Mouse (Mus musculus) midbrain, embryonic 13.5 days (tissue): ENCODE data around the gene Dhx30. TPM values are rescaled to one million over a fixed set of nuclear protein-coding genes. Genes with fewer than 3 reads are reported as not detected.
A peak's percentile ranks its signal among the peaks of the same experiment; 100 is the strongest.
"Not testable (repeated sequence)": the region's sequence is repeated elsewhere in the genome, so short reads cannot be mapped to it uniquely, and the experiment has no call there.

ENCODE experiments used
- ATAC-seq: fragments of 200-750 bp; cut with Nextera tagmentation; 2 replicates; pipeline ENCODE4 v1.8.0; 2017; ENCODE audit warnings: mild to moderate bottlenecking, moderate TSS enrichment, moderate library complexity
- H3K27ac ChIP-seq: fragments of 300-500 bp; sonication (generic); 2 replicates; pipeline ENCODE4 v1.5.1; 2015; ENCODE audit warnings: inconsistent platforms, mild to moderate bottlenecking, moderate library complexity
- H3K27me3 ChIP-seq: fragments of 300-500 bp; sonication (generic); 2 replicates; pipeline ENCODE4 v1.6.1; 2015; ENCODE audit warnings: mild to moderate bottlenecking, inconsistent platforms
- H3K36me3 ChIP-seq: fragments of 300-500 bp; sonication (generic); 2 replicates; pipeline ENCODE4 v1.6.1; 2015; ENCODE audit warnings: mild to moderate bottlenecking, inconsistent platforms
- H3K4me1 ChIP-seq: fragments of 300-500 bp; sonication (generic); replicated peaks from 2 replicates; pipeline ENCODE4 v1.6.1; 2015; ENCODE audit warnings: inconsistent platforms
- H3K4me2 ChIP-seq: fragments of 300-500 bp; sonication (generic); replicated peaks from 2 replicates; pipeline ENCODE4 v1.6.1; 2015; ENCODE audit warnings: moderate library complexity, mild to moderate bottlenecking, inconsistent platforms
- H3K4me3 ChIP-seq: fragments of 300-500 bp; sonication (generic); replicated peaks from 2 replicates; pipeline ENCODE4 v1.5.1; 2015; ENCODE audit warnings: mild to moderate bottlenecking, inconsistent platforms
- H3K9ac ChIP-seq: fragments of 300-500 bp; sonication (generic); replicated peaks from 2 replicates; pipeline ENCODE4 v1.6.1; 2015; ENCODE audit warnings: mild to moderate bottlenecking, inconsistent platforms
- H3K9me3 ChIP-seq: fragments of 300-500 bp; sonication (generic); 2 replicates; pipeline ENCODE4 v1.6.1; 2016; ENCODE audit warnings: mild to moderate bottlenecking, inconsistent platforms
- WGBS: fragments of 180-500 bp; shearing (Covaris S2); methylation state at CpG from one replicate; pipeline ENCODE4 v1.1.7; 2015; 5-methylcytosine and 5-hydroxymethylcytosine counted together
- polyA plus RNA-seq: library from polyadenylated mRNA; unstranded; fragments of >200 nt; fragmentation: Nextera tagmentation; extraction: Ambion mirVana; gene quantifications from 2 replicates; pipeline ENCODE4 v1.2.1, GENCODE M21; 2015

Dhx30 gene
- polyA plus RNA-seq = 221 and 223 TPM in 2 replicates

DNA sequence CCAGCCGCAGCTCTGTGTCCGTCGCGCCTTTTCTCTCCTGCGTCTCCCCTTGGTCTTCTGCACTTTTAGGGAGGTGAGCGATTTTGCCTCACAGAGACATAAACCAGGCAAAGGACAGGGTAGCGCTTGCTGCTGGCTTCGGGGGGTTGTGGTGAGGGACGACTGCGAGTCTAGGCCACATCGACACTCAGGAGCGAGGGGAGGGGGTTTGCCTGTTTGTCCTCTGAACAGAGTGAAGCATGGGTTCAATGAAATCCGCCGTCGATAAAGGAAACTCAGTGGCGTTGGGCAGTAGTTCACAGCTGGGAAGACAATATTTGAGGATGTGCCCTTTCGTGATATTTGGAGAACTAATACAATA, at the start of gene Dhx30:
TSS of gene Dhx30 (minus strand) at position 52 of the 361 bp plus-strand sequence.
- Histone ChIP-seq H3K27ac (peak within 1 kb of the TSS; percentile 97), H3K4me3 (peak within 1 kb of the TSS; percentile 86), H3K4me1 (peaks cover 23% of the 10 kb centered on the region), H3K27me3 (no peaks in the 10 kb centered on the region), H3K4me2 (peak within 1 kb of the TSS; percentile 65), H3K9ac (peak within 1 kb of the TSS; percentile 92), H3K9me3 (no peaks in the 10 kb centered on the region), H3K36me3 (peaks cover 19% of the 10 kb centered on the region)
- 1% methylated on average over 17 of the region's 17 CpGs for WGBS
- peak; percentile 49 for ATAC-seq

DNA sequence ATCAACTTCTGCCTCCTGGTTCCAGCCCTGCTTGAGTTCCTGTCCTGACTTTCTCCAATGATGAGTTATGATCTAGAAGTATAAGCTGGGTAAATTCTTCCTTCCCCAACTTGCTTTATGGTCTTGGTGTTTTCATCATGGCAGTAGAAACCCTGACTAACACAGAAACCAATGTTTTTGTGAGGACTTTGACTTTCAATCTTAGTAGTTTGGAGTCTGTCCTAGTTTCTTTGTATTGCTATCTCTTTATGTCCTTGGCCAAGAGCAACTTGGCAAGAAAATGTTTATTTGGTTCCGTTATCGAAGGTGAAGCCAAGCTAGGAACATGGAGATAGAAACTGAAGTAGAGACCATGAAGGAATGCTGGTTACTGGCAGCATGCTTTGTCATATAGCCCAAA, 45.4 kb upstream of the Dhx30 start:
- Histone ChIP-seq H3K27me3 (no peaks in the 10 kb centered on the region), H3K4me3 (no peak overlapping the region), H3K9ac (no peak overlapping the region), H3K27ac (no peak overlapping the region), H3K4me1 (no peaks in the 10 kb centered on the region), H3K9me3 (no peaks in the 10 kb centered on the region), H3K36me3 (peaks cover 67% of the 10 kb centered on the region), H3K4me2 (no peak overlapping the region)
- no peak for ATAC-seq
- WGBS = 95% methylated on average over 2 of the region's 2 CpGs

DNA sequence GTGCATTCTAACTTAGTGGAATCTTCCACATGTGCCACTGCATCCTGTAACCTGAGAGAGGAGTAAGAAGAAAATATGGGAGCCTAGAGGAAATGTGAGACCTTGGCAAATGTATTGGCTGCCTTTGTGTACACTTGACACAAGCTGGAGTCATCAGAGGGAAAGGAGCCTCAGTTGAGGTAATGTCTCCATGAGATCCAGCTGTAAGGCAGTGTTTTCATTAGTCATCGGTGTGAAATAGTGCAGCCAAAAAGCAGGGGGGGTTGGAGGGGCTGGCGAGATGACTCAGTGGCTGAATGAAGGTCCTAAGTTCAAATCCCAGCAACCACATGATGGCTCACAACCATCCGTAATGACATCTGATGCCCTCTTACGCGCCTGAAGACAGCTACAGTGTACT, 44.8 kb upstream of the Dhx30 start:
- Histone ChIP-seq H3K9ac (no peak overlapping the region), H3K4me1 (no peaks in the 10 kb centered on the region), H3K36me3 (peaks cover 67% of the 10 kb centered on the region), H3K4me3 (no peak overlapping the region), H3K27ac (no peak overlapping the region), H3K9me3 (no peaks in the 10 kb centered on the region), H3K4me2 (no peak overlapping the region), H3K27me3 (no peaks in the 10 kb centered on the region)
- no peak for ATAC-seq
- 96% methylated on average over 5 of the region's 5 CpGs for WGBS

DNA sequence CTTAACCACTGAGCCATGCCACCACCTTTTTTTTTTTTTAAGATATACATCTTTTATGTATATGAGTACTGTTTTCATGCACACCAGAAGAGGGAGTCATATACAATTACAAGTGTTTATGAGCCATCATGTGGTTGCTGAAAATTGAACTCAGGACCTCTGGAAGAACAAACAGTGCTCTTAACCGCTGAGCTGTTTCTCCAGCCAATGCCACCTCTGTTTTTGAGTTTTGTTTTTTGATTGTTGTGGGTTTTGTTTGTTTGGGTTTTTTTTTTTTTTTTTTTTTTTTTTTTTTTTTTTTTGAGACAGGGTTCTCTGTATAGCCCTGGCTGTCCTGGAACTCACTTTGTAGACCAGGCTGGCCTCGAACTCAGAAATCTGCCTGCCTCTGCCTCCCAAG, 42.9 kb upstream of the Dhx30 start:
- H3K27ac ChIP-seq = not testable (repeated sequence)
- WGBS = 93% methylated on average over 2 of the region's 2 CpGs

DNA sequence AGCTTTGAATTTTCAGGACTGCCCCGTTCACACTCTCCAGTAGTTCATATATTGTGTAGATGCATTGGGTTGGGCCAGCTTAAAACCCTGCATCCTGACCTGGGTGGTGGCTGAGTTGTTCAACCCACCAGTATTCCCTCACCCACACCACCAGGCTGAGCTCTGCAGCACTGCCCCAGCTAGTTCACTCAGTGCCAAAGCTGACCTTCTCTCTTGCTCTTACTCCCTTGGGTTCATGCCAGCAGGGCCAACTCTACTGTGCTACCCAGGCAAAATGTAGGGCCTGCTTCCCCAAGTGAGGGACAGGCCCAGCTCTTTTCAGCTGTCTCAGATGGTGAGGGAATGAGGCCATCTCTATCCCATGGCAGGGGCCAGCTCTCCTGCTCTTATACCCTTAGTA, 41.4 kb upstream of the Dhx30 start:
- Histone ChIP-seq H3K4me3 (no peak overlapping the region), H3K36me3 (peaks cover 67% of the 10 kb centered on the region), H3K4me1 (no peaks in the 10 kb centered on the region), H3K9ac (no peak overlapping the region), H3K9me3 (no peaks in the 10 kb centered on the region), H3K27ac (no peak overlapping the region), H3K4me2 (no peak overlapping the region), H3K27me3 (no peaks in the 10 kb centered on the region)
- WGBS = 100% methylated on average over 1 of the region's 1 CpGs
- ATAC-seq = no peak

More for the DNA sequence above, 42.9 kb upstream of the Dhx30 start:
- H3K4me2 ChIP-seq, H3K9me3 ChIP-seq, H3K4me1 ChIP-seq, ATAC-seq, H3K27me3 ChIP-seq, H3K4me3 ChIP-seq, H3K9ac ChIP-seq: not testable (repeated sequence)
- H3K36me3 ChIP-seq = peaks cover 68% of the 10 kb centered on the region

DNA sequence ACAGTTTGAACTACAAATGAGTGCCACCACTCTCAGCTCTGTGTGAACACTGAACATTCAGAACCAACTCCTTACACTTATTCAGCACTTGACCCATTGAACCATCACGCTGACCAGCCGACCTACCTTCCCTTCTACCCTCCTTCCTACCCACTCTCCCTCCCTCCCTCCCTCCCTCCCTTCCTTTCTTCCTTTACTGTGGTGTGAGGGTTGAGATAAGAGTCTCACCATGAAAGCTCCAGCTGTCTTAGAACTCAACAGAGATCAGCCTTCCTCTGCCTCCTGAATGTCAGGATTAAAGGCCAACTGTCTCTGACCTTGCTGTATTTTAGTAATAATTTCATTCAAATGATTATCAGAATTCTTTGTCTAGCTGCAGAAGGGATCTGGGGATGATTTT, 31.0 kb upstream of the Dhx30 start:
- Histone ChIP-seq H3K9ac (no peak overlapping the region), H3K27ac (no peak overlapping the region), H3K36me3 (peaks cover 74% of the 10 kb centered on the region), H3K4me1 (no peaks in the 10 kb centered on the region), H3K9me3 (no peaks in the 10 kb centered on the region), H3K4me2 (no peak overlapping the region), H3K4me3 (no peak overlapping the region), H3K27me3 (no peaks in the 10 kb centered on the region)
- ATAC-seq = no peak
- 76% methylated on average over 2 of the region's 2 CpGs for whole genome bisulfite sequencing

DNA sequence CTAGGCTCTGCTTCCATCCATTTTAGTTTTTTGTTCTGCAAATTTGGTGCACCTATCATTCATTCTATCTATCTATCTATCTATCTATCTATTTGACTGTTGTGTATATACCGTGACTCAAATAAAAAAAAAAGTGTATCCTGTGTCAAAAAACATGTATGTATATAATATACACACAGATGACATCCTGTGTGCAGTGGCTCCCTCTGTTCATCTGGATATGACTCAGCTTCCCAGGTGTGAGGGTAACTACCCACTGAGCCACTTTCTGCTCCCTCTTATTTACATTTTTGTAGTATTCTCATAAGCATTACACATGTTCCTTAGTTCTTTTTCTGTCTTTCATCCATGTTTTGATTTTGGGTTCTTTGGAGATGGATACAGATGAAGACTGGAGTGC, 24.5 kb upstream of the Dhx30 start:
- Histone ChIP-seq H3K9ac (no peak overlapping the region), H3K4me3 (no peak overlapping the region), H3K27ac (no peak overlapping the region), H3K36me3 (peaks cover 71% of the 10 kb centered on the region), H3K9me3 (no peaks in the 10 kb centered on the region), H3K27me3 (no peaks in the 10 kb centered on the region), H3K4me1 (no peaks in the 10 kb centered on the region), H3K4me2 (no peak overlapping the region)
- ATAC-seq = no peak
- WGBS = 93% methylated on average over 1 of the region's 1 CpGs

DNA sequence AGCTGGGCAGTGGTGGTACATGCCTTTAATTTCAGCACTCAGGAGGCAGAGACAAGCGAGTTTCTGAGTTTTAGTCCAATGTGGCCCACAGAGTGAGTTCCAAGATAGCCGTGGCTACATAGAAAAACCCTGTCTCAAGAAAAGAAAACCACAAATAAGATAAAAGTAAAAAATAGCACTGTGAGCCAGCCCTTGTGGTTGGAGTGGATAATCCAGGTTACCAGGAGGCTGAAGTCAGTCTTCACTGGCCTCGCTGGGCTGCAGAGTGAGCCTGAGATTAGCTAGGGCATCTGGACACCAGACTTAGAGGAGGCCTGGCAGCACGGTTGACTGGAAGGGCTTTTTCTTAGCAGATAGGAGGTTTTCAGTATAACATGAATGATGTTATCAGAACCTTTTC, 21.5 kb upstream of the Dhx30 start:
- peaks cover 70% of the 10 kb centered on the region for H3K36me3 ChIP-seq
- no peak overlapping the region for H3K4me2 ChIP-seq
- peaks cover 24% of the 10 kb centered on the region for H3K4me1 ChIP-seq
- no peak overlapping the region for H3K9ac ChIP-seq
- H3K9me3 ChIP-seq = no peaks in the 10 kb centered on the region
- no peak overlapping the region for H3K27ac ChIP-seq
- H3K4me3 ChIP-seq = no peak overlapping the region
- ATAC-seq = no peak
- no peaks in the 10 kb centered on the region for H3K27me3 ChIP-seq
- WGBS = 86% methylated on average over 4 of the region's 4 CpGs

DNA sequence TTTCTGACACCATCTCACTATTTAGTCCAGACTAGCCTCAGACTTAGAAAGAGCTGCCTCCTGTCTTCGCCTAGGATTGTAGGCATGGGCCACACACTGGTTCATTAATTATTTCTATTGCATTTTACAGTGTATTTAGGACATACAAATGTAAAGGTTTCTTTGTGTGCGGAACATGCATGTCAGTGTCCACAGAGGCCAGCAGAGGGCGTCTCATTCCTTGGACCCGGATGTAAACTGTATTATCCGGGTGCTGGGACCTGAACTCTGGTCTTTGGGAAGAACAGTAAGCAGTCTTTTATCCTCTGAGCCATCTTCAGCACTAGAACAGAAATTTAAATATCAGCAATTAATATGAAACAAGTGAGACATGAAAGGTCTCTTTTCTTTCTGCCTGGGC, 16.5 kb upstream of the Dhx30 start:
- no peak for ATAC-seq
- Histone ChIP-seq H3K27me3 (no peaks in the 10 kb centered on the region), H3K4me3 (peak overlapping the region; percentile 91)

DNA sequence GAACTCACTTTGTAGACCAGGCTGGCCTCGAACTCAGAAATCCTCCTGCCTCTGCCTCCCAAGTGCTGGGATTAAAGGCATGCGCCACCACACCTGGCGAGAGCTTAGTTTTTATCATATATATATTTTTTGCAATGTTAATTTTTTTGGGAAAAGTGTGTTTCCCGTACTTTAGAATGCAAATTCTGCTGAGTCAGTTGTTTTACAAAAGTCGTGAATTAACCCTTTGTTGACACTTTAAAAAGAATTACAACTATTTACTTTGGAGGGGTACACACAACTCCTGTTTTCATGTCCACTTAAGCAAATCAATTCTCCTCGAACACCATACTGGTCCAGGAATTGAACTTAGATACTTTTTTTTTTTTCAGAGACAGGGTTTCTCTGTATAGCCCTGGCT, 15.3 kb upstream of the Dhx30 start:
- Histone ChIP-seq H3K4me2 (peak overlapping the region; percentile 65), H3K27ac (no peak overlapping the region), H3K9ac (peak overlapping the region; percentile 97), H3K27me3 (no peaks in the 10 kb centered on the region), H3K36me3 (peaks cover 23% of the 10 kb centered on the region), H3K9me3 (no peaks in the 10 kb centered on the region), H3K4me1 (peaks cover 45% of the 10 kb centered on the region), H3K4me3 (peak overlapping the region; percentile 91)
- ATAC-seq = no peak
- WGBS = 73% methylated on average over 6 of the region's 6 CpGs

More for the DNA sequence above, 16.5 kb upstream of the Dhx30 start:
- H3K27ac ChIP-seq = no peak overlapping the region
- WGBS = 84% methylated on average over 5 of the region's 5 CpGs
- peaks cover 45% of the 10 kb centered on the region for H3K4me1 ChIP-seq
- no peak overlapping the region for H3K9ac ChIP-seq
- peaks cover 29% of the 10 kb centered on the region for H3K36me3 ChIP-seq
- H3K9me3 ChIP-seq = no peaks in the 10 kb centered on the region
- H3K4me2 ChIP-seq = peak overlapping the region; percentile 65

DNA sequence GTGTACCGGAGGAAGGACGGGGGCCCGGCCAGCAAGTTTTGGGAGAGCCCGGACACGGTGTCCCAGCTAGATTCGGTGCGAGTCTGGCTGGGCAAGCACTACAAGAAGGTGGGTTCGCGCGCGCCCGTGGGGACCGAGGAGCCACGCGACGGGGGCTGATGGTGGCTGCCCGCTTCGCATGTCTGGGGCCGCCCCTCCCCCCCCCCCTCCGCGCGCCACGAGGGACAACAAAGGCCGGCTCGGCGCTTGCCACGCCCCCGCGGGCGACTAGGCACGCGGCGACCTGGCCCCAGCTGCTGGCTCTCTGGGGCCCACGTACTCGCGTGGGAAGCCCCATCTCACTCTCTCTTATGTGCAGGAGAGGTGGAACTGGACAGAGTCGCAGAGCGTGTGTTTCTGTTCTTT, 14.6 kb upstream of the Dhx30 start:
- H3K9me3 ChIP-seq = no peaks in the 10 kb centered on the region
- peaks cover 45% of the 10 kb centered on the region for H3K4me1 ChIP-seq
- no peak; the same call in 1 of the 2 replicates for ATAC-seq
- peak overlapping the region; percentile 94 for H3K27ac ChIP-seq
- peak overlapping the region; percentile 91 for H3K4me3 ChIP-seq
- H3K4me2 ChIP-seq = peak overlapping the region; percentile 65
- H3K27me3 ChIP-seq = no peaks in the 10 kb centered on the region
- peaks cover 19% of the 10 kb centered on the region for H3K36me3 ChIP-seq
- under 1% methylated on average over 33 of the region's 38 CpGs for WGBS
- peak overlapping the region; percentile 97 for H3K9ac ChIP-seq

DNA sequence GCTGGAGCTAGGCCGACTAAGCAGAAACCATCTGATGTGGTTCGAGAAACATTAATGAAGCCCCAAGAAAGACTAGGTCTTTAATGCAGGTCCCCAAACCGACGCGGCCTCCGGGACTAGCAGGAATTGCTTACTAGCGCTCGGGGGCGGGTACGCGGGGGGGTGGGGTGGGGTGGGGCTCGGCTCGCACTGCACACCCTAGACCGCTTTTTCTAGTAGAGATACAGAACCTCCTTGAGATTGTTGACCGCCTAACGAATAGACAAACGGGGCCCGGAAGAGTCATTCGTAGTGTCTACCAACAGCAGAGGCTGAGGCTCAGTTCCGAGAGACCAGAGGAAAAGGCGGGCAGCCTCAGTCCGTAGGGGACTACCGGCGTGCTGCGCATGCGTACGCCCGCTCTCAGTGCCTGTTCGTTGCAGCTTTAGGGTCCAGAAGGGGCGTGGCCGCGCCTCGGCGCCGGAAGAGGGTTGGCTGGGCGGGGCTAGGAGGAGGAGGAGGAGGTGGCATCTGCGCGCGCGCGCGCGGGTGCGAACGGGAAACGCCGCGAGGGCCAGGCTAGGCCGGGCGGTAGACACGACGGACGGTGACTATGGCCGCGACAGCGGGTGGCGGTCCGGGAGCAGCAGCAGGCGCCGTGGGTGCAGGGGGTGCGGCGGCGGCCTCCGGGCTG, 14.0 kb upstream of the Dhx30 start:
- WGBS = under 1% methylated on average over 61 of the region's 64 CpGs

More for the DNA sequence above, 14.0 kb upstream of the Dhx30 start:
- H3K4me1 ChIP-seq = peaks cover 45% of the 10 kb centered on the region
- H3K4me3 ChIP-seq = peak overlapping the region; percentile 91
- ATAC-seq = peak; percentile 98
- peaks cover 14% of the 10 kb centered on the region for H3K36me3 ChIP-seq
- peak overlapping the region; percentile 94 for H3K27ac ChIP-seq
- H3K9me3 ChIP-seq = no peaks in the 10 kb centered on the region
- peak overlapping the region; percentile 65 for H3K4me2 ChIP-seq
- no peaks in the 10 kb centered on the region for H3K27me3 ChIP-seq
- H3K9ac ChIP-seq = peak overlapping the region; percentile 97
